Mouse (Mus musculus) embryonic facial prominence, embryonic 10.5 days (tissue): ENCODE data around the gene Dop1a. TPM values are rescaled to one million over a fixed set of nuclear protein-coding genes. Genes with fewer than 3 reads are reported as not detected.

Source experiments
- DNase-seq: peaks from one replicate; pipeline ENCODE4 v3.0.0-alpha.2; 2017; ENCODE audit warnings: low spot score
- H3K27ac ChIP-seq: fragments of 300-500 bp; sonication (generic); replicated peaks from 2 replicates; pipeline ENCODE4 v1.5.1; 2016; ENCODE audit warnings: mild to moderate bottlenecking
- H3K27me3 ChIP-seq: fragments of 300-500 bp; sonication (generic); replicated peaks from 2 replicates; pipeline ENCODE4 v1.6.1; 2016; ENCODE audit warnings: low read depth, mild to moderate bottlenecking; ENCODE audit not compliant: poor library complexity, severe bottlenecking
- H3K36me3 ChIP-seq: fragments of 300-500 bp; sonication (generic); replicated peaks from 2 replicates; pipeline ENCODE4 v1.6.1; 2016; ENCODE audit warnings: mild to moderate bottlenecking, moderate library complexity
- H3K4me1 ChIP-seq: fragments of 300-500 bp; sonication (generic); 2 replicates; pipeline ENCODE4 v1.6.1; 2016
- H3K4me3 ChIP-seq: fragments of 300-500 bp; sonication (generic); 2 replicates; pipeline ENCODE4 v1.5.1; 2016; ENCODE audit warnings: mild to moderate bottlenecking, moderate library complexity
- H3K9me3 ChIP-seq: fragments of 300-500 bp; sonication (generic); 2 replicates; pipeline ENCODE4 v1.6.1; 2016; ENCODE audit warnings: mild to moderate bottlenecking
- WGBS: fragments of 180-500 bp; shearing (Covaris S2); methylation state at CpG from one replicate; pipeline ENCODE4 v1.1.7; 2016; 5-methylcytosine and 5-hydroxymethylcytosine counted together
- polyA plus RNA-seq: library from polyadenylated mRNA; unstranded; fragments of >200 nt; fragmentation: Nextera tagmentation; extraction: Ambion mirVana; gene quantifications from 2 replicates; pipeline ENCODE4 v1.2.1, GENCODE M21; 2016

Dop1a gene
- polyA plus RNA-seq, 1 experiment from 2014 or later: 10.3 TPM

- Histone ChIP-seq H3K4me1 (no peaks in the 10 kb centered on the region), H3K36me3 (peaks cover 14% of the 10 kb centered on the region), H3K9me3 (no peaks in the 10 kb centered on the region), H3K27me3 (no peaks in the 10 kb centered on the region), H3K27ac (no peak overlapping the region), H3K4me3 (no peak overlapping the region)
- 89% methylated on average over 3 of the region's 3 CpGs for WGBS
- DNase-seq: no peak
Observed at GRCm38 (mm10) chr9:86514390-86514789, 47.4 kb downstream of the Dop1a start.

GRCm38 (mm10) chr9:86514798-86515197 is 47.8 kb downstream of the Dop1a start:
- no peaks in the 10 kb centered on the region for H3K27me3 ChIP-seq
- H3K9me3 ChIP-seq: no peaks in the 10 kb centered on the region
- no peak overlapping the region for H3K27ac ChIP-seq
- peaks cover 15% of the 10 kb centered on the region for H3K36me3 ChIP-seq
- 97% methylated on average over 4 of the region's 4 CpGs for WGBS
- no peak overlapping the region for H3K4me3 ChIP-seq
- no peak for DNase-seq
- H3K4me1 ChIP-seq: no peaks in the 10 kb centered on the region

DNA sequence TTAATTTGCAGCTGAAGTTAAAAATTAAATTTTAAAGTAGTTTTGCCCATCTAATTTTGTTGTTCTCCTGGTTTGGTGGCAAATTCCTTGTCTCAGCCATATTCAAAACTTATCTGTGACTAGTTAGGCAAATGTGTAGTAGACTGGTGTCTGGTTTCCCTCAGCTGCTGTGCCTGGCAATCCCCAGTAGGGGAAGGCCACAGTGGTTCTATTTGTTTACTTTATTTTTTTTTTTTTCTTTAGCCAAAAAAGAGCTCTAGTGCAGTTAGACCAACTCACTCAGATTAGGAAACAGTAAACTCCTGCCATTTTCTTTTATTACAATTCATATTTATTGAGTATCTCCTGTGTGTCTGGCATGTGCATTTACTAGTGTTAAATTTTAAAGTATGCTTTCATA is 55.4 kb downstream of the Dop1a start:
- Histone ChIP-seq H3K36me3 (peaks cover 22% of the 10 kb centered on the region), H3K27me3 (no peaks in the 10 kb centered on the region), H3K4me3 (no peak overlapping the region), H3K4me1 (no peaks in the 10 kb centered on the region), H3K9me3 (no peaks in the 10 kb centered on the region), H3K27ac (no peak overlapping the region)
- DNase-seq: peak; percentile 18

DNA sequence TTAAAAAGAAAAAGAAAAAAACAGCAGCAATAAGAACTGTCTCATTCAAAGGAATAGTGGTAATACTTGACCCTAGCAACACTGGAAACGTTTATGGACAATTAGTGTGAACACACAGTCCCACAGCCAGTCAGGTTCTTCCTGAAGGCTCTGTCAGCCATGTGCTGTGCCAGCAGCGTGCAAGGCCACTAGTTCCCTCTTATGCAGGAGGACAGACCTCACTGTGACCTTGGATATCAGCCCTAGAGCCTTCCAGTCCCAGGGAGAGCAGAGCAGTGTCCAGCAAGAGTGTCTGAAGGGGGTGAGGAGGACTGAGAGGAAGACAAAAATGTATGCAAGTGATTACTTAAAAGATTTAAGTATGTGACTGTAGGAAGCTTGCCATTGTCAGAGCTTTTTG is 58.6 kb downstream of the Dop1a start:
- H3K9me3 ChIP-seq: no peaks in the 10 kb centered on the region
- H3K27me3 ChIP-seq: no peaks in the 10 kb centered on the region
- H3K27ac ChIP-seq: no peak overlapping the region
- H3K4me1 ChIP-seq: no peaks in the 10 kb centered on the region
- H3K36me3 ChIP-seq: peaks cover 15% of the 10 kb centered on the region
- H3K4me3 ChIP-seq: no peak overlapping the region
- DNase-seq: no peak
- WGBS: 48% methylated on average over 2 of the region's 2 CpGs

DNA sequence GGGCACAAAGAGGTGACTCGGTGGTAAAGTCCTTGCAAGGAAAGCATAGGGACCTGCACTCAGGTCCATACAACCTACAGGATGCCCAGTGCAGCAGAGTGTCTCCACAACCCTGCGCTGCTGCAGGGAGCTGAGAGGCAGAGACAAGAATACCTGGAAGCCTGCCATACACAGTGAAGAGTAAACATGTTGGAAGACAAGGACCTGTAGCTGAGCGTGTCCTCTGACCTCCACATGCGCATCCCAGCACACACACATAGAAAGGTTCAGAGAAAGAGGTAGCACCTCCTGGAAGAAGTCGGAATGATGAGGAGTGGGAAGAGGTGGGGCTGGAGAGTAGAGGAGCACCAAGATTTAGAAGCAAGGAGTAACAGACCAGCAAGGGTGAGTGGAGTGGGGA is 67.1 kb downstream of the Dop1a start:
- DNase-seq: no peak
- Histone ChIP-seq H3K36me3 (peaks cover 15% of the 10 kb centered on the region), H3K27ac (no peak overlapping the region), H3K4me1 (no peaks in the 10 kb centered on the region), H3K27me3 (no peaks in the 10 kb centered on the region), H3K9me3 (no peaks in the 10 kb centered on the region), H3K4me3 (no peak overlapping the region)
- WGBS: 91% methylated on average over 5 of the region's 5 CpGs

DNA sequence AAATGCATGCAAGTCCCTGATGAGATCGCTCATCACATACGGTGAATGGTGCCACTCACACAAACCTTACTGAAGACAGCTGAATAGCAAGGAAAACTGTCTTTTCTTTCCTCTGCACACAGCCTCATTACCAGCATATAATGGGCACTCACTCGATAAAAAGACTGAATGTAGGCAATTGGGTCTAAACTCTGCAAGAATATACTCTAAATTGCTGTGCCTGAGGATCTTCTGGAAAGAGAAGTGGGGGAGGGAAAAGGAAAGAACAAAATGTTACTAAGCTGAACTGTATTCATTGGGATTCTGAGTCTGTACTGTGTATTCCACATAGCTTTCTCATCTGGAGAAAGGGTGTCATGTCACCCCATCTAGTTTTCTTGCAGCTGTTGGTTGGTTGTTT is 76.5 kb downstream of the Dop1a start:
- H3K27me3 ChIP-seq: no peaks in the 10 kb centered on the region
- no peak overlapping the region for H3K27ac ChIP-seq
- WGBS: 86% methylated on average over 3 of the region's 3 CpGs
- H3K4me1 ChIP-seq: no peaks in the 10 kb centered on the region
- H3K36me3 ChIP-seq: peaks cover 59% of the 10 kb centered on the region
- no peak for DNase-seq
- H3K4me3 ChIP-seq: no peak overlapping the region
- no peaks in the 10 kb centered on the region for H3K9me3 ChIP-seq

DNA sequence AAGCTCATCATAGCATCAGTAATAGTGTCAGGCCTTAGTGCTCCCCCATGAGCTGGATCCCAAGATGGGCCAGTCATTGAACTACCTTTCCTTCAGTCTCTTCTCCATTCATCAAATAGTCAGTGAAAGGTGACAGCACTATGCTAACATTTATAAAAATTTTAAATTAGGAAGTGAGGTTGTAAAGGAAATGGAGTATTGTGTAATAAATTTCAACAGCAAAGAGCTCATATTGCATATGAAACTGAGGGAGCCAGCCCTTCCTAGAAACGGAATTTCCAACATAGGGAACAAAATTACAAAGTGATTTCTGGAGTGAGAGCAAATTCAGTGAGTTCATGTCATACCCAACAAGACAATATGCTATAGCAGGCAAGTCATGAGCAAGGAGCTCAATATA is 77.6 kb downstream of the Dop1a start:
- H3K27me3 ChIP-seq: no peaks in the 10 kb centered on the region
- H3K9me3 ChIP-seq: no peaks in the 10 kb centered on the region
- DNase-seq: no peak
- 78% methylated on average over 1 of the region's 1 CpGs for WGBS
- H3K27ac ChIP-seq: no peak overlapping the region
- H3K4me1 ChIP-seq: no peaks in the 10 kb centered on the region
- H3K36me3 ChIP-seq: peaks cover 70% of the 10 kb centered on the region
- no peak overlapping the region for H3K4me3 ChIP-seq

- Histone ChIP-seq H3K9me3 (no peaks in the 10 kb centered on the region), H3K4me1 (no peaks in the 10 kb centered on the region), H3K4me3 (no peak overlapping the region), H3K36me3 (peaks cover 67% of the 10 kb centered on the region), H3K27ac (no peak overlapping the region), H3K27me3 (no peaks in the 10 kb centered on the region)
- no peak for DNase-seq
- WGBS: 90% methylated on average over 5 of the region's 5 CpGs
Observed at GRCm38 (mm10) chr9:86549637-86550162, 82.7 kb downstream of the Dop1a start.

GRCm38 (mm10) chr9:86550717-86551116 is 83.8 kb downstream of the Dop1a start:
- H3K4me1 ChIP-seq: no peaks in the 10 kb centered on the region
- 89% methylated on average over 3 of the region's 3 CpGs for WGBS
- peaks cover 76% of the 10 kb centered on the region for H3K36me3 ChIP-seq
- DNase-seq: no peak
- no peaks in the 10 kb centered on the region for H3K9me3 ChIP-seq
- H3K27ac ChIP-seq: no peak overlapping the region
- H3K4me3 ChIP-seq: no peak overlapping the region
- no peaks in the 10 kb centered on the region for H3K27me3 ChIP-seq

GRCm38 (mm10) chr9:86553886-86554285 is 86.9 kb downstream of the Dop1a start:
- Histone ChIP-seq H3K4me1 (no peaks in the 10 kb centered on the region), H3K4me3 (no peak overlapping the region), H3K9me3 (no peaks in the 10 kb centered on the region), H3K36me3 (peaks cover 90% of the 10 kb centered on the region), H3K27me3 (no peaks in the 10 kb centered on the region), H3K27ac (no peak overlapping the region)
- DNase-seq: no peak
- 92% methylated on average over 9 of the region's 9 CpGs for WGBS

- no peak overlapping the region for H3K4me3 ChIP-seq
- no peak overlapping the region for H3K27ac ChIP-seq
- no peaks in the 10 kb centered on the region for H3K9me3 ChIP-seq
- H3K27me3 ChIP-seq: no peaks in the 10 kb centered on the region
- no peak for DNase-seq
- peaks cover 90% of the 10 kb centered on the region for H3K36me3 ChIP-seq
- no peaks in the 10 kb centered on the region for H3K4me1 ChIP-seq
- WGBS: 93% methylated on average over 4 of the region's 4 CpGs
Observed at GRCm38 (mm10) chr9:86554641-86555040, 87.7 kb downstream of the Dop1a start.

DNA sequence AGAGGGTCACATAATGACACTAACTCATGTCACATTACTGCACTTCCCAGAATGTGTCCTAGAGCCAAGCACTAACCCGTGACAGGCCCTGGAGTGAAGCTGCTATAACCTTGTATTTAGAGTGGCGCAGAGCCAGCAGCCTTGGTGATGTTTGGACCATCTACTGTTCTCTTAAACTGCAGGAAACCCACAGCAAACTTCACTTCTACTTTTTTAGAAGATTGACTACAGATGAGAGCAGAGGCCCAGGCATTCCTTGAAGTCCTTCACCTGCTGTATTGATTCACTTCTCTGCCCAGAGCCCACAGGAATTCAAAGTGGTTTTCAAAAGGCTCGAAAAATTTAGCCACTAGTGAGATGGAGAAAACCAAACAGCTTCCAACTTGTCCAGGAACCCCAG is 93.6 kb downstream of the Dop1a start:
- Histone ChIP-seq H3K27ac (no peak overlapping the region), H3K9me3 (no peaks in the 10 kb centered on the region), H3K4me3 (no peak overlapping the region), H3K4me1 (no peaks in the 10 kb centered on the region), H3K27me3 (no peaks in the 10 kb centered on the region), H3K36me3 (peaks cover 95% of the 10 kb centered on the region)
- DNase-seq: no peak
- WGBS: 90% methylated on average over 3 of the region's 3 CpGs

DNA sequence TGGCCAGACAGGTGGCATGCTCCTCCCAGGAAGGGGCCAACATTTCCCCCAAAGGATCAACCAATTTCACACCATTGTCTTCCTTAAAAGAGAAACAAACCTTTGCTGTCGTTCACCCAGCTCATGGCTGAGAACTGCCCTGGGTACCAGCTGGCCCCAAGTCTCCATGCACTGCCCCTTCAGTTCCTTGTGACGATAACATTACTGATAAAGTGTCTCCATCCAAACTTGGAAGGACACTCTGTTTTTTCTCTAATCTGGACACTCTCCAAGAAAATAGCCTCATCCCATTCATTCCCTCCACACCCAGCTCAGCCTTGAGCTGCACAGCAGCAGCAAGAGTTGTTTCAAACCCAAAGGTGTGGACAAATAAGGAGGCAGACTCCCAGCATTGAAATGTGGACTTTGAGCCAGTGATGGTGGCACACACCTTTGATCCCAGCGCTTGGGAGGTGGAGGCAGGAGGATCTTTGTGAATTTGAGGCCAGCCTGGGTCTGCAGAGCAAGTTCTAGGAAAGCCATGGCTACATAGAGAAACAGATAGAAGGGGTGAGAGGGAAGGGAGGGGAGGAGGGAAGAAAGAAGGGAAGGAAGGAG is 102.5 kb downstream of the Dop1a start:
- no peaks in the 10 kb centered on the region for H3K27me3 ChIP-seq
- no peak overlapping the region for H3K4me3 ChIP-seq
- no peaks in the 10 kb centered on the region for H3K9me3 ChIP-seq
- peaks cover 20% of the 10 kb centered on the region for H3K4me1 ChIP-seq
- peaks cover 47% of the 10 kb centered on the region for H3K36me3 ChIP-seq
- no peak for DNase-seq
- 85% methylated on average over 3 of the region's 3 CpGs for WGBS
- no peak overlapping the region for H3K27ac ChIP-seq
